Mouse (Mus musculus) brain, embryonic 14.5 days (tissue): ENCODE data around the gene Igdcc4. TPM values are rescaled to one million over a fixed set of nuclear protein-coding genes. Genes with fewer than 3 reads are reported as not detected.

Experiments used
- DNase-seq: peaks from one replicate; pipeline ENCODE4 v3.0.0-alpha.2; 2011; ENCODE audit warnings: low read depth
- CTCF ChIP-seq: fragments of 200-500 bp; IDR thresholded peaks from 2 replicates; pipeline ENCODE4 v1.5.1; 2012; ENCODE audit warnings: inconsistent platforms, mild to moderate bottlenecking, moderate library complexity, borderline replicate concordance; ENCODE audit not compliant: insufficient read depth, insufficient read length; ENCODE audit errors: extremely low read depth
- POLR2A ChIP-seq: fragments of 200-500 bp; IDR thresholded peaks from 2 replicates; pipeline ENCODE4 v1.6.1; 2012; ENCODE audit warnings: mild to moderate bottlenecking, inconsistent platforms, borderline replicate concordance; ENCODE audit not compliant: poor library complexity, insufficient read depth, insufficient read length, severe bottlenecking; ENCODE audit errors: extremely low read depth
- polyA plus RNA-seq: library from polyadenylated mRNA; depleted of rRNA; stranded (reverse); fragments of >200 nt; gene quantifications from 2 replicates; pipeline ENCODE4 v1.2.3, GENCODE M21; 2012

Gene Igdcc4
- polyA plus RNA-seq, 1 experiment, result 33.3 TPM

- TF ChIP-seq CTCF (no peak), POLR2A (no peak)
- no peak for DNase-seq
Measured at GRCm38 (mm10) chr9:65161881-65162280, 60.6 kb downstream of the Igdcc4 start.

- DNase-seq, result peak; percentile 86
- TF ChIP-seq CTCF, result no peak
- TF ChIP-seq POLR2A, result 0 out of 2 replicates have a peak, but pooled peaks have one; percentile 23
Measured at GRCm38 (mm10) chr9:65162711-65163639, 61.7 kb downstream of the Igdcc4 start.

- TF ChIP-seq CTCF, result peak; percentile 49; the same call in 1 of the 2 replicates
- no peak for TF ChIP-seq POLR2A
- peak; percentile 59 for DNase-seq
Measured at GRCm38 (mm10) chr9:65164870-65165269, 63.6 kb downstream of the Igdcc4 start.

- no peak for DNase-seq
- TF ChIP-seq POLR2A, result no peak
- TF ChIP-seq CTCF, result no peak
Measured at GRCm38 (mm10) chr9:65166386-65166785, 65.1 kb downstream of the Igdcc4 start.

- no peak for DNase-seq
- TF ChIP-seq CTCF (no peak), POLR2A (no peak)
Measured at GRCm38 (mm10) chr9:65168534-65168933, 67.2 kb downstream of the Igdcc4 start.

- TF ChIP-seq POLR2A, result no peak
- TF ChIP-seq CTCF, result no peak
Measured at GRCm38 (mm10) chr9:65168952-65169351, 67.7 kb downstream of the Igdcc4 start.

GRCm38 (mm10) chr9:65172654-65173053 lies 71.4 kb downstream of the Igdcc4 start:
- no peak for DNase-seq
- TF ChIP-seq CTCF (no peak), POLR2A (no peak)

More at GRCm38 (mm10) chr9:65168952-65169351, 67.7 kb downstream of the Igdcc4 start:
- DNase-seq, result no peak

GRCm38 (mm10) chr9:65175234-65175938 lies 74.1 kb downstream of the Igdcc4 start:
- DNase-seq, result peak; percentile 76
- no peak for TF ChIP-seq POLR2A

GRCm38 (mm10) chr9:65175939-65176871 lies 74.9 kb downstream of the Igdcc4 start:
- no peak for TF ChIP-seq POLR2A
- TF ChIP-seq CTCF, result peak; percentile 55; the same call in 1 of the 2 replicates
- DNase-seq, result peak; percentile 95

- no peak for TF ChIP-seq POLR2A
- TF ChIP-seq CTCF, result no peak
- DNase-seq, result no peak
Measured at GRCm38 (mm10) chr9:65177497-65177896, 76.2 kb downstream of the Igdcc4 start.

- no peak for TF ChIP-seq POLR2A
- no peak for TF ChIP-seq CTCF
- no peak for DNase-seq
Measured at GRCm38 (mm10) chr9:65177912-65178311, 76.6 kb downstream of the Igdcc4 start.
